8 mouse cellular contexts compared by ENCODE assay signal in the genomic region with DNA sequence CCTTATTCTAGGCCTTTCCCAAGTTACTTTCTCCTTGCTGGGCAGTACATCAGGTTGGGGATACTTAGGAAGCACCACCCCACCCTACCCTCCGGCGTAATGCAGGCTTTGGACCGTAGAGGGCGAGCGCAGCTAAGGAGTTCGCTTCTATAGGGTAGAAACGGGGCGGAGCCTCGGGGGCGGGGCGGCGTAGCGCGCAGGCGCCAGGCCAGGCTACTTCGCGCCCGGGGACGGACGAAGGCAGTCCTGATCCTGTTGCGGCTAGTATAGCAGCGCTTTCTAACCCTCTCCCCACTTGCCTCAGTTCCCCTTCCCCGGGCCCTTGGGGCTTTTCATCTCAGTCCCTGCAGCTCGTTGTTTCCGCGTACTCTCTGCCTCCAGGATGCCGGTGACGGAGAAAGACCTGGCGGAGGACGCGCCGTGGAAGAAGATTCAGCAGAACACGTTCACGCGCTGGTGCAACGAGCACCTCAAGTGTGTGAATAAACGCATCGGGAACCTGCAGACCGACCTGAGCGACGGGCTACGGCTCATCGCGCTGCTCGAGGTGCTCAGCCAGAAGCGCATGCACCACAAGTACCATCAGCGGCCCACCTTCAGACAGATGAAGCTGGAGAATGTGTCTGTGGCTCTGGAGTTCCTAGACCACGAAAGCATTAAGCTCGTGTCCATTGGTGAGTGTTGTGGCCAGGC. TPM values are rescaled to one million over a fixed set of nuclear protein-coding genes. Genes with fewer than 3 reads are reported as not detected.
DNase-seq lines count a peak whose midpoint lies in the region; ATAC-seq lines count a peak whose summit lies in the region.

A gene (plus strand): TSS at position 188 of the 693 bp plus-strand sequence.

- peak within 1 kb of the TSS; percentile 67 for H3K4me3 ChIP-seq in embryonic facial prominence, embryonic 13.5 days
- peak within 1 kb of the TSS; percentile 84 for H3K4me3 ChIP-seq in limb, embryonic 12.5 days (replicated peaks)
- H3K4me3 ChIP-seq in midbrain, embryonic 14.5 days (replicated peaks; ENCODE audit: low read depth, low read length) = peak within 1 kb of the TSS; percentile 69

- H3K27ac ChIP-seq in embryonic facial prominence, embryonic 13.5 days = peak within 1 kb of the TSS; percentile 80
- peak within 1 kb of the TSS; percentile 82 for H3K27ac ChIP-seq in limb, embryonic 12.5 days
- H3K27ac ChIP-seq in midbrain, embryonic 14.5 days (replicated peaks; ENCODE audit: low read depth, low read length) = peak within 1 kb of the TSS; percentile 78

- H3K4me1 ChIP-seq in embryonic facial prominence, embryonic 13.5 days = peaks cover 39% of the 10 kb centered on the region
- H3K4me1 ChIP-seq in limb, embryonic 12.5 days (replicated peaks) = peaks cover 36% of the 10 kb centered on the region
- peaks cover 19% of the 10 kb centered on the region for H3K4me1 ChIP-seq in midbrain, embryonic 14.5 days (ENCODE audit: control insufficient read depth, insufficient read depth, low read length)

- DNase-seq in 3T3-L1 (ENCODE audit: low read depth, low spot score) = peak; percentile 91
- peak; percentile 95 to 97 for DNase-seq in adrenal gland, postnatal 4 days (ENCODE audit: low spot score in 2 of 2)
- DNase-seq in heart, adult 8-10 months (ENCODE audit: low spot score) = peak; percentile 97
- peak; percentile 93 to 98 for DNase-seq in kidney, adult 8-10 months
- DNase-seq in midbrain, embryonic 14.5 days = peak; percentile 98
- peak; percentile 53 for DNase-seq in spleen, adult 12 weeks (ENCODE audit: low spot score)

- no peaks in the 10 kb centered on the region for H3K36me3 ChIP-seq in embryonic facial prominence, embryonic 13.5 days
- no peaks in the 10 kb centered on the region for H3K36me3 ChIP-seq in limb, embryonic 12.5 days
- no peaks in the 10 kb centered on the region for H3K36me3 ChIP-seq in midbrain, embryonic 14.5 days (ENCODE audit: control insufficient read depth, insufficient read depth, low read length)

- under 1% methylated on average over 49 of the region's 49 CpGs for WGBS in embryonic facial prominence, embryonic 13.5 days
- under 1% methylated on average over 49 of the region's 49 CpGs for whole genome bisulfite sequencing in limb, embryonic 12.5 days
- WGBS in midbrain, embryonic 14.5 days = under 1% methylated on average over 49 of the region's 49 CpGs

- H3K4me2 ChIP-seq in embryonic facial prominence, embryonic 13.5 days = peak within 1 kb of the TSS; percentile 88
- H3K4me2 ChIP-seq in limb, embryonic 12.5 days = peak within 1 kb of the TSS; percentile 93
- H3K4me2 ChIP-seq in midbrain, embryonic 14.5 days (ENCODE audit: low read length) = peak within 1 kb of the TSS; percentile 93

- H3K27me3 ChIP-seq in embryonic facial prominence, embryonic 13.5 days = no peaks in the 10 kb centered on the region
- no peaks in the 10 kb centered on the region for H3K27me3 ChIP-seq in limb, embryonic 12.5 days
- no peaks in the 10 kb centered on the region for H3K27me3 ChIP-seq in midbrain, embryonic 14.5 days (ENCODE audit: control insufficient read depth, insufficient read depth, low read length)

- no peaks in the 10 kb centered on the region for H3K9me3 ChIP-seq in embryonic facial prominence, embryonic 13.5 days
- no peaks in the 10 kb centered on the region for H3K9me3 ChIP-seq in limb, embryonic 12.5 days
- no peaks in the 10 kb centered on the region for H3K9me3 ChIP-seq in midbrain, embryonic 14.5 days (ENCODE audit: control insufficient read depth, low read length)

- peak within 1 kb of the TSS; percentile 87 for H3K9ac ChIP-seq in embryonic facial prominence, embryonic 13.5 days
- H3K9ac ChIP-seq in limb, embryonic 12.5 days (replicated peaks) = peak within 1 kb of the TSS; percentile 88
- H3K9ac ChIP-seq in midbrain, embryonic 14.5 days (replicated peaks; ENCODE audit: low read length) = peak within 1 kb of the TSS; percentile 74

- peak; percentile 93 for ATAC-seq in embryonic facial prominence, embryonic 13.5 days (ENCODE audit: insufficient number of reproducible peaks, insufficient read depth, low FRiP score, low TSS enrichment, low read depth)
- ATAC-seq in limb, embryonic 12.5 days (ENCODE audit: insufficient number of reproducible peaks, insufficient read depth, low FRiP score, low TSS enrichment, low read depth) = peak; percentile 92
- ATAC-seq in midbrain, embryonic 14.5 days (ENCODE audit: low FRiP score, low TSS enrichment) = peak; percentile 96

RNA-seq across cellular contexts. Expression of the gene that starts here (rescaled TPM):
- 10 to 100 TPM; 54.7 to 54.8 TPM for total RNA-seq in adrenal gland, postnatal 4 days (2021)
- polyA plus RNA-seq in embryonic facial prominence, embryonic 13.5 days (2015; fragmentation: Nextera tagmentation; extraction: Ambion mirVana) = 23.9 and 30.7 TPM in 2 replicates
- total RNA-seq in heart, adult 8-10 months (2022) = 10 to 100 TPM; 14.3 to 31.5 (median 21.0) TPM
- polyA plus RNA-seq in limb, embryonic 12.5 days (2016; fragmentation: Nextera tagmentation; extraction: Ambion mirVana) = 56.7 and 61.9 TPM in 2 replicates
- 3.8 and 13.6 TPM in 2 replicates for polyA plus RNA-seq in midbrain, embryonic 14.5 days (2014; fragmentation: Nextera tagmentation; extraction: Ambion mirVana)

Comparison
In these comparisons a context has a peak if more than half of its experiments do, and no peak if none do; other contexts are left out.
1. Peak in every context shown above with its lines: DNase-seq, ATAC-seq, H3K4me3 ChIP-seq and H3K27ac ChIP-seq.